Mouse (Mus musculus): ENCODE data around the gene Armh3.

- TF ChIP-seq GABPA (IDR thresholded peaks at IDR 0.05; ENCODE audit: low read depth, low read length) (no peak), MAFK (IDR thresholded peaks at IDR 0.05; ENCODE audit: borderline replicate concordance, low read depth, low read length) (no peak), CTCF (IDR thresholded peaks at IDR 0.05 in 2 of 3, conservative IDR thresholded peaks at IDR 0.05 in 1 of 3; ENCODE audit: control insufficient read depth in 1 of 3, insufficient read depth in 1 of 3, low read depth in 2 of 3, low read length in 3 of 3, poor library complexity in 1 of 3, severe bottlenecking in 1 of 3) (no peak), USF2 (IDR thresholded peaks at IDR 0.05; ENCODE audit: borderline replicate concordance in 1 of 2, insufficient read depth in 1 of 2, low read depth in 1 of 2, low read length in 2 of 2) (no peak), POLR2A (IDR thresholded peaks at IDR 0.05; ENCODE audit: control insufficient read depth in 1 of 2, insufficient read depth in 1 of 2, low read depth in 1 of 2, low read length in 2 of 2, poor library complexity in 1 of 2) (no peak), MYC (IDR thresholded peaks at IDR 0.05; ENCODE audit: low read depth, low read length) (no peak), HCFC1 (IDR thresholded peaks at IDR 0.05; ENCODE audit: low read depth, low read length) (no peak), CHD1 (IDR thresholded peaks at IDR 0.05; ENCODE audit: low read depth, low read length) (no peak), MAX (IDR thresholded peaks at IDR 0.05; ENCODE audit: low read length) (no peak)
These were observed 90.9 kb downstream of the Armh3 start for GRCm38 (mm10) chr19:45907416-45907815.

Data from MEL (cell line).